8 mouse cellular contexts compared by ENCODE assay signal in genomic region chr17:84956441-84956840, GRCm38 (mm10). TPM values are rescaled to one million over a fixed set of nuclear protein-coding genes. Genes with fewer than 3 reads are reported as not detected.
DNase-seq lines count a peak whose midpoint lies in the region; ATAC-seq lines count a peak whose summit lies in the region.

Ppm1b (plus strand) TSS chr17:84956741.

- peak within 1 kb of the TSS; percentile 86 for H3K4me2 ChIP-seq in lung, embryonic 16.5 days (ENCODE audit: low read depth, low read length)
- peak within 1 kb of the TSS; percentile 85 for H3K4me2 ChIP-seq in heart, embryonic 12.5 days
- H3K4me2 ChIP-seq in midbrain, embryonic 14.5 days (ENCODE audit: low read length), result peak within 1 kb of the TSS; percentile 72

- no peaks in the 10 kb centered on the region for H3K27me3 ChIP-seq in lung, embryonic 16.5 days (ENCODE audit: control insufficient read depth, insufficient read depth, low read depth, low read length)
- H3K27me3 ChIP-seq in embryonic facial prominence, embryonic 10.5 days (replicated peaks; ENCODE audit: low read depth, poor library complexity, severe bottlenecking), result no peaks in the 10 kb centered on the region
- H3K27me3 ChIP-seq in heart, embryonic 12.5 days (replicated peaks), result no peaks in the 10 kb centered on the region
- H3K27me3 ChIP-seq in midbrain, embryonic 14.5 days (ENCODE audit: control insufficient read depth, insufficient read depth, low read length), result no peaks in the 10 kb centered on the region

- H3K27ac ChIP-seq in lung, embryonic 16.5 days (ENCODE audit: low read length), result peak within 1 kb of the TSS; percentile 98
- H3K27ac ChIP-seq in embryonic facial prominence, embryonic 10.5 days (replicated peaks), result peak within 1 kb of the TSS; percentile 97
- peak within 1 kb of the TSS; percentile 96 for H3K27ac ChIP-seq in heart, embryonic 12.5 days (ENCODE audit: poor library complexity, severe bottlenecking)
- peak within 1 kb of the TSS; percentile 92 for H3K27ac ChIP-seq in midbrain, embryonic 14.5 days (replicated peaks; ENCODE audit: low read depth, low read length)

- H3K4me1 ChIP-seq in lung, embryonic 16.5 days (replicated peaks; ENCODE audit: control insufficient read depth, insufficient read depth, low read length), result peaks cover 15% of the 10 kb centered on the region
- H3K4me1 ChIP-seq in embryonic facial prominence, embryonic 10.5 days, result peaks cover 31% of the 10 kb centered on the region
- peaks cover 24% of the 10 kb centered on the region for H3K4me1 ChIP-seq in heart, embryonic 12.5 days (replicated peaks)
- H3K4me1 ChIP-seq in midbrain, embryonic 14.5 days (ENCODE audit: control insufficient read depth, insufficient read depth, low read length), result peaks cover 26% of the 10 kb centered on the region

- no peak for DNase-seq in lung, postnatal 36 days
- DNase-seq in embryonic facial prominence, embryonic 10.5 days (ENCODE audit: low spot score), result no peak
- DNase-seq in layer of hippocampus, postnatal 14 days (ENCODE audit: low spot score in 2 of 2), result no peak
- DNase-seq in midbrain, embryonic 14.5 days, result no peak
- no peak for DNase-seq in spleen, postnatal 4 days (ENCODE audit: low spot score in 2 of 2)
- no peak for DNase-seq in kidney, adult 9 months

- H3K36me3 ChIP-seq in lung, embryonic 16.5 days (ENCODE audit: control insufficient read depth, insufficient read depth, low read length), result no peaks in the 10 kb centered on the region
- H3K36me3 ChIP-seq in embryonic facial prominence, embryonic 10.5 days (replicated peaks), result no peaks in the 10 kb centered on the region
- no peaks in the 10 kb centered on the region for H3K36me3 ChIP-seq in heart, embryonic 12.5 days
- no peaks in the 10 kb centered on the region for H3K36me3 ChIP-seq in midbrain, embryonic 14.5 days (ENCODE audit: control insufficient read depth, insufficient read depth, low read length)

- ATAC-seq in lung, embryonic 16.5 days (ENCODE audit: low read depth), result no peak
- no peak for ATAC-seq in heart, embryonic 12.5 days (ENCODE audit: insufficient number of reproducible peaks, low FRiP score)
- ATAC-seq in midbrain, embryonic 14.5 days (ENCODE audit: low FRiP score, low TSS enrichment), result no peak

- 18% methylated on average over 9 of the region's 9 CpGs for WGBS in lung, embryonic 16.5 days
- WGBS in embryonic facial prominence, embryonic 10.5 days, result 34% methylated on average over 9 of the region's 9 CpGs
- 31% methylated on average over 9 of the region's 9 CpGs for WGBS in heart, embryonic 12.5 days
- WGBS in midbrain, embryonic 14.5 days, result 32% methylated on average over 9 of the region's 9 CpGs

- H3K4me3 ChIP-seq in lung, embryonic 16.5 days (ENCODE audit: low read length), result peak within 1 kb of the TSS; percentile 97
- H3K4me3 ChIP-seq in embryonic facial prominence, embryonic 10.5 days, result peak within 1 kb of the TSS; percentile 98
- H3K4me3 ChIP-seq in heart, embryonic 12.5 days, result peak within 1 kb of the TSS; percentile 95
- peak within 1 kb of the TSS; percentile 96 for H3K4me3 ChIP-seq in midbrain, embryonic 14.5 days (replicated peaks; ENCODE audit: low read depth, low read length)

- H3K9me3 ChIP-seq in lung, embryonic 16.5 days (ENCODE audit: control insufficient read depth, low read length), result no peaks in the 10 kb centered on the region
- H3K9me3 ChIP-seq in embryonic facial prominence, embryonic 10.5 days, result no peaks in the 10 kb centered on the region
- H3K9me3 ChIP-seq in heart, embryonic 12.5 days (replicated peaks), result no peaks in the 10 kb centered on the region
- no peaks in the 10 kb centered on the region for H3K9me3 ChIP-seq in midbrain, embryonic 14.5 days (ENCODE audit: control insufficient read depth, low read length)

- H3K9ac ChIP-seq in lung, embryonic 16.5 days (ENCODE audit: low read length), result peak within 1 kb of the TSS; percentile 77
- H3K9ac ChIP-seq in heart, embryonic 12.5 days, result peak within 1 kb of the TSS; percentile 73
- peak within 1 kb of the TSS; percentile 51 for H3K9ac ChIP-seq in midbrain, embryonic 14.5 days (replicated peaks; ENCODE audit: low read length)

RNA-seq across cellular contexts. Expression of gene Ppm1b, which starts in this region (rescaled TPM):
- 53.8 and 54.6 TPM in 2 replicates for polyA plus RNA-seq in lung, embryonic 16.5 days (2015; fragmentation: Nextera tagmentation; extraction: Ambion mirVana)
- polyA plus RNA-seq in embryonic facial prominence, embryonic 10.5 days (2016; fragmentation: Nextera tagmentation; extraction: Ambion mirVana), result 60.6 and 63.2 TPM in 2 replicates
- 73.9 and 78.9 TPM in 2 replicates for polyA plus RNA-seq in heart, embryonic 12.5 days (2016; fragmentation: Nextera tagmentation; extraction: Ambion mirVana)
- total RNA-seq in layer of hippocampus, postnatal 14 days (2021), result 100 to 1,000 TPM; 119 to 125 TPM
- polyA plus RNA-seq in midbrain, embryonic 14.5 days (2014; fragmentation: Nextera tagmentation; extraction: Ambion mirVana), result 70.7 and 97.5 TPM in 2 replicates
